Mouse (Mus musculus) kidney, adult 2 months (tissue): ENCODE measurements at regions not wholly inside any gene's neighbourhood (a gene's known extent, or its start where the extent isn't known, plus 50 kb on each side); places are given as distances from the start of the nearest gene placed in this dataset.

Experiments used
- CTCF ChIP-seq: fragments of 200-500 bp; conservative IDR thresholded peaks from 2 replicates; pipeline ENCODE4 v1.5.1; 2011; ENCODE audit warnings: low read depth, mild to moderate bottlenecking, control low read depth, low read length, moderate library complexity, mixed read lengths; ENCODE audit not compliant: insufficient read depth, insufficient read length
- POLR2A ChIP-seq: fragments of 200-500 bp; IDR thresholded peaks from one replicate; pipeline ENCODE4 v1.6.1; 2011; ENCODE audit warnings: low read depth, low read length, control low read depth

- TF ChIP-seq CTCF: no peak
- no peak for TF ChIP-seq POLR2A
Measured at GRCm38 (mm10) chr1:128860537-128860936, 268.4 kb upstream of the Cxcr4 start.
